Mouse (Mus musculus): ENCODE data around the gene Itsn1.

DNA sequence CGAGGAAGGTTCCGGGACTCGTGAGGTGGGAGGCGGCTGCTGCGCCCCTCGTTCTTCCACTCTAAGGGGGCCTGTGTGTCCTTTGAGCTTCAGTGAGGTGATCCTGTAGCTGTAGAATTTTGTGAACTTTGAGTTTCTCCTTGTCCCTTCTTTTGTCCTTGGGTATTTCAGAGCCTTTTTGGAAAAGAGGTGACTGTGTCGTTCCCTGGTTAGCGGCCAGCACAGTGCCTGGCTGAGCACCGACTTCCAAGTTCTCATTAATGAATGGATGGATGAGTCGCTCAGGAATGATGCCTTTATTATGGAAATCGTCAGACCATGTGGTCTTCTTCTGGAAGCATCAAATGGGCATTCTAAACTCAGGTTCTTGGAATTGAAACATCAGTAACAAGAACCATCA lies 218.0 kb downstream of the Itsn1 start:
- TF ChIP-seq POLR2A (IDR thresholded peaks at IDR 0.05; ENCODE audit: control insufficient read depth, extremely low read depth, insufficient read depth, low read length, poor library complexity) (no peak), CTCF (IDR thresholded peaks at IDR 0.05; ENCODE audit: borderline replicate concordance, control insufficient read depth, extremely low read depth, insufficient read depth, low read length, poor library complexity) (no peak)
